Comparison of ENCODE assay signal across 8 mouse cellular contexts in genomic region chr9:64769066-64769695, GRCm38 (mm10). TPM values are rescaled to one million over a fixed set of nuclear protein-coding genes. Genes with fewer than 3 reads are reported as not detected.
DNase-seq lines count a peak whose midpoint lies in the region; ATAC-seq and TF ChIP-seq lines count a peak whose summit lies in the region.

No protein-coding gene starts in this region.

- peak; percentile 58 for DNase-seq in adrenal gland, postnatal 10 days
- DNase-seq in adrenal gland, adult 8-10 months, result no peak
- peak; percentile 18 to 46 for DNase-seq in left cerebral cortex, adult 18-20 months (ENCODE audit: low spot score in 2 of 2)
- DNase-seq in left cerebral cortex, adult 8-10 months (ENCODE audit: low spot score in 2 of 2), result no peak
- peak; percentile 76 for DNase-seq in MN1 (ENCODE audit: low spot score)
- DNase-seq in embryo, embryonic 11 days, result peak; percentile 70
- peak; percentile 64 for DNase-seq in liver, postnatal 0 days
- peak; percentile 65 for DNase-seq in thymus, postnatal 4 days

- no peak overlapping the region for H3K4me2 ChIP-seq in liver, postnatal 0 days (ENCODE audit: low read depth, low read length)

- H3K27ac ChIP-seq in liver, postnatal 0 days (ENCODE audit: low read depth), result no peak overlapping the region

- no peaks in the 10 kb centered on the region for H3K36me3 ChIP-seq in liver, postnatal 0 days (replicated peaks; ENCODE audit: insufficient read depth, low read length)

- TF ChIP-seq CTCF in liver, postnatal 0 days (IDR thresholded peaks at IDR 0.05; ENCODE audit: low read depth), result peak; percentile 68

- H3K9ac ChIP-seq in liver, postnatal 0 days (replicated peaks), result no peak overlapping the region

- no peak for ATAC-seq in liver, postnatal 0 days

- H3K27me3 ChIP-seq in liver, postnatal 0 days (ENCODE audit: insufficient read depth, low read length), result no peaks in the 10 kb centered on the region

- WGBS in liver, postnatal 0 days (ENCODE audit: insufficient replicate concordance), result 67% methylated on average over 9 of the region's 9 CpGs

- TF ChIP-seq EP300 in liver, postnatal 0 days (IDR thresholded peaks at IDR 0.05; ENCODE audit: low read depth), result no peak

- peaks cover 15% of the 10 kb centered on the region for H3K4me1 ChIP-seq in liver, postnatal 0 days (ENCODE audit: insufficient read depth)

- H3K9me3 ChIP-seq in liver, postnatal 0 days (ENCODE audit: low read length), result no peaks in the 10 kb centered on the region

- no peak overlapping the region for H3K4me3 ChIP-seq in liver, postnatal 0 days (ENCODE audit: low read depth, low read length)

RNA-seq across cellular contexts. Expression of gene Rab11a, which starts 31.6 kb away (rescaled TPM):
- total RNA-seq in adrenal gland, postnatal 10 days (2021), result 100 to 1,000 TPM; 258 to 267 TPM
- total RNA-seq in adrenal gland, adult 8-10 months (2022), result 100 to 1,000 TPM; 231 to 285 (median 262) TPM
- total RNA-seq in left cerebral cortex, adult 18-20 months (2021), result 100 to 1,000 TPM; 229 to 237 TPM
- 100 to 1,000 TPM; 237 to 269 (median 250) TPM for total RNA-seq in left cerebral cortex, adult 8-10 months (2022)
- 331 and 349 TPM in 2 replicates for polyA plus RNA-seq in liver, postnatal 0 days (2015; fragmentation: Nextera tagmentation; extraction: Ambion mirVana)

RNA-seq across cellular contexts. Expression of gene Dennd4a, which starts 42.0 kb away (rescaled TPM):
- total RNA-seq in adrenal gland, postnatal 10 days (2021), result 10 to 100 TPM; 16.8 to 18.9 TPM
- 10 to 100 TPM; 15.1 to 42.4 (median 29.1) TPM for total RNA-seq in adrenal gland, adult 8-10 months (2022)
- 10 to 100 TPM; 54.2 to 55.6 TPM for total RNA-seq in left cerebral cortex, adult 18-20 months (2021)
- 10 to 100 TPM; 58.1 to 71.8 (median 63.5) TPM for total RNA-seq in left cerebral cortex, adult 8-10 months (2022)
- polyA plus RNA-seq in liver, postnatal 0 days (2015; fragmentation: Nextera tagmentation; extraction: Ambion mirVana), result 13.7 TPM in 2 replicates

Comparison
In these comparisons a context has a peak if more than half of its experiments do, and no peak if none do; other contexts are left out.
1. DNase-seq: peak in adrenal gland, postnatal 10 days (single experiment), left cerebral cortex, adult 18-20 months (2 of 2), MN1 (single experiment), embryo, embryonic 11 days (single experiment), liver, postnatal 0 days (single experiment) and thymus, postnatal 4 days (single experiment); none in adrenal gland, adult 8-10 months (single experiment) and left cerebral cortex, adult 8-10 months (0 of 2).